Mouse (Mus musculus) cortical plate, adult 2 months (tissue): ENCODE data around the gene Pfkl. TPM values are rescaled to one million over a fixed set of nuclear protein-coding genes. Genes with fewer than 3 reads are reported as not detected.
"Not testable (repeated sequence)": the region's sequence is repeated elsewhere in the genome, so short reads cannot be mapped to it uniquely, and the experiment has no call there.

ENCODE experiments used
- H3K27ac ChIP-seq: fragments of 200-500 bp; 2 replicates; pipeline ENCODE4 v1.5.1; 2012; ENCODE audit warnings: low read length, control low read depth, inconsistent platforms; ENCODE audit not compliant: insufficient read depth
- H3K4me1 ChIP-seq: fragments of 200-500 bp; 2 replicates; pipeline ENCODE4 v1.6.1; 2011; ENCODE audit warnings: low read length; ENCODE audit not compliant: control insufficient read depth, insufficient read depth
- H3K4me3 ChIP-seq: fragments of 200-500 bp; 2 replicates; pipeline ENCODE4 v1.5.1; 2011; ENCODE audit warnings: mild to moderate bottlenecking, low read length, control low read depth; ENCODE audit not compliant: insufficient read depth
- CTCF ChIP-seq: fragments of 200-500 bp; IDR thresholded peaks from 2 replicates; pipeline ENCODE4 v1.5.1; 2011; ENCODE audit warnings: mild to moderate bottlenecking, control low read depth, low read length; ENCODE audit not compliant: insufficient read depth; ENCODE audit errors: extremely low read depth
- POLR2A ChIP-seq: fragments of 200-500 bp; IDR thresholded peaks from 2 replicates; pipeline ENCODE4 v1.6.1; 2011; ENCODE audit warnings: mild to moderate bottlenecking, low read length, control low read depth; ENCODE audit not compliant: insufficient read depth; ENCODE audit errors: extremely low read depth
- polyA plus RNA-seq: library from polyadenylated mRNA; depleted of rRNA; stranded (reverse); fragments of >200 nt; gene quantifications from 2 replicates; pipeline ENCODE4 v1.2.3, GENCODE M21; 2012

The Pfkl gene
- polyA plus RNA-seq, 1 experiment = 158 TPM

GRCm38 (mm10) chr10:78042096-78042495 lies 32.2 kb upstream of the Pfkl start:
- no peak overlapping the region for H3K27ac ChIP-seq
- no peak overlapping the region for H3K4me3 ChIP-seq
- no peaks in the 10 kb centered on the region for H3K4me1 ChIP-seq
- TF ChIP-seq CTCF (no peak), POLR2A (no peak)

DNA sequence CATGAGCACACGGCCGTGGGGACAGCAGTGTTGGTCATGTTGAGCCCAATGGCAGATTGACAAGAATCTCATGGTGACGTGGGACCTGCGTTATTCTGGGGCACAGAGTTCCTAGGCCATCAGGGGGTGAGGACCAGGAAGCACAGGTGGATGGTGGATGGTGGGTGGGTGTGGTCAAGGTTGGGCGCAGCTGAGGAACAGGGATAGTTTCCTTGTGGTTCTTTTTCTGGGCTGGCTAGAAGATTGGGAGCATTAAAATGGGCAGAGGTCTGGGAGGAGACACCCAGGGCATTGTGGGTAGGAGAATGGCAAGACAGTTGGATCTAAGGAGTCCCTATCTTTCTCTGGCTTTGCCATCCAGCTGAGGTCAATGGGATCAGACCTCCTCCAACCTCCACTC lies 31.8 kb upstream of the Pfkl start, which contains the start of gene Dnmt3l:
Dnmt3l (plus strand) TSS at position 301 of the 400 bp plus-strand sequence.
- no peaks in the 10 kb centered on the region for H3K4me1 ChIP-seq
- TF ChIP-seq CTCF (no peak), POLR2A (no peak)
- no peak within 1 kb of the TSS for H3K27ac ChIP-seq
- H3K4me3 ChIP-seq = no peak within 1 kb of the TSS

DNA sequence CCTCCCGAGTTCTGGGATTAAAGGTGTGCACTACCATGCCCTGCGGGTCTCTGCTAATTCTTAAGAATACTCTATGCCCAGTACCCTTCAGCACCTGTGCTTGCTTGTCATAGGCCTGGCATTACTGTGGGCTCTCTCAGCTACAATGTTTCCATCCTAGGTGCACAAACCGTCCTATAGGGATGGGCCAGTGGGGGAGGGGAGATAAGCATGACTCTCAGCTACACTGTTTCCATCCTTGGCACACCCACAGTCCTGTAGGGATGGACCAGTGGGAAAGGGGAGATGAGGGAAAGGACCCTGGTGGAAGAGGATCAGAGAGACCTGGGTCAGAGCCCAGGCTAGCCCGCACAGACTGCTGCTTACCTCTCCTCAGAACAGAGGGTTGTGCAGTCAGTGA lies 27.3 kb upstream of the Pfkl start:
- Histone ChIP-seq H3K4me3 (no peak overlapping the region), H3K27ac (no peak overlapping the region), H3K4me1 (no peaks in the 10 kb centered on the region)
- TF ChIP-seq CTCF (no peak), POLR2A (no peak)

GRCm38 (mm10) chr10:78031987-78032386 lies 22.1 kb upstream of the Pfkl start:
- H3K27ac ChIP-seq = no peak overlapping the region
- H3K4me1 ChIP-seq = no peaks in the 10 kb centered on the region
- TF ChIP-seq POLR2A (no peak), CTCF (no peak)
- H3K4me3 ChIP-seq = no peak overlapping the region

DNA sequence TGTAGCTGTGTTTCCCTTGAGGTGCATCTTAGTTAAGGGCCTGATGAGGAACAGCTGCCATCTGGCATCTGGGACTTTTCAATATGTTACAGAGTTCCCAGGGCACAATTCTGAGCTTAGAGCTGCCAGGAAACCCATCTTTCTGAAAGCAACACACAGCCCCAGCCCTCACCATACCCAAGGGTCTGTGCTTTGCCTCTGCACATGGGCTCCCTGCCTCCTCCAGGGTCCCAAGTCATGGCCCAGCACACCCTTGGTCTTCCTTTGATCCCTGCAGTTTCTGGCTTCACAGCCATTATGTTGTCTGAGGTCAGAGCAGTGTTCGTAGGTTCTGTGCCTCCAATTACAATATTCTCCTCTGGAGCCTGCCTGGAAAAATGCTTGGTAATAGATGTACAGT lies 19.2 kb upstream of the Pfkl start:
- no peaks in the 10 kb centered on the region for H3K4me1 ChIP-seq
- TF ChIP-seq CTCF (no peak), POLR2A (no peak)
- H3K27ac ChIP-seq = no peak overlapping the region
- no peak overlapping the region for H3K4me3 ChIP-seq

GRCm38 (mm10) chr10:78028129-78028528 lies 18.2 kb upstream of the Pfkl start:
- TF ChIP-seq POLR2A (no peak), CTCF (peak; percentile 95)
- H3K4me3 ChIP-seq = no peak overlapping the region
- H3K27ac ChIP-seq = no peak overlapping the region
- no peaks in the 10 kb centered on the region for H3K4me1 ChIP-seq

DNA sequence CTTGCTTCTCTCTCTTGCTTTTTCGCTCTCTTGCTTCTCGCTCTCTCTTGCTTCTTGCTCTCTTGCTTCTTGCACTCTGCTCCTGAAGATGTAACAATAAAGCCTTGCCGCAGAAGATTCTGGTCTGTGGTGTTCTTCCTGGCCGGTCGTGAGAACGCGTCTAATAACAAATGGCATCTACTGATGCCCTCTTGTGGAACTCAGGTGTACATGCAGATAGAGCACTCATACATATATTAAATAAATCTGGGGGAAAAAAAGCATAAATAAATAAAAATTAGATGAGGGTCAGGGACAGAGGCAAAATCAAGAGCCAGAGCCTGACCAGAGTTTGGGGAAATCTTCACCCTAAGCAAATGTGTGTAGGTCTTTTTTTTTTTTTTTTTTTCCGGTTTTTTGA lies 15.6 kb upstream of the Pfkl start:
- not testable (repeated sequence) for H3K27ac ChIP-seq, H3K4me1 ChIP-seq, H3K4me3 ChIP-seq

DNA sequence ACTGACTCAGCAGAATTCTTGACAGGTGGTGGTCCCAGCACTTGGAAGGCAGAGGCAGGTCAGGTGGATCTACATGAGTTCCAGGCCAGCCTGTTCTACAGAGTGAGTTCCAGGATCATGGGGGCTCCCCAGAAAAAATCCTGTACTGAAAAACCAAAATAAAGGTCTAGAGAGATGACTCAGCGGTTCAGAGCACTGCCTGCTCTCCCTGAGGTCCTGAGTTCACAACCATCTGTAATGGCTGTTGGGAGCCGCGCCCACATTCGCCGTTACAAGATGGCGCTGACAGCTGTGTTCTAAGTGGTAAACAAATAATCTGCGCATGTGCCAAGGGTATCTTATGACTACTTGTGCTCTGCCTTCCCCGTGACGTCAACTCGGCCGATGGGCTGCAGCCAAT lies 10.1 kb upstream of the Pfkl start:
- not testable (repeated sequence) for H3K4me3 ChIP-seq, H3K27ac ChIP-seq, H3K4me1 ChIP-seq

DNA sequence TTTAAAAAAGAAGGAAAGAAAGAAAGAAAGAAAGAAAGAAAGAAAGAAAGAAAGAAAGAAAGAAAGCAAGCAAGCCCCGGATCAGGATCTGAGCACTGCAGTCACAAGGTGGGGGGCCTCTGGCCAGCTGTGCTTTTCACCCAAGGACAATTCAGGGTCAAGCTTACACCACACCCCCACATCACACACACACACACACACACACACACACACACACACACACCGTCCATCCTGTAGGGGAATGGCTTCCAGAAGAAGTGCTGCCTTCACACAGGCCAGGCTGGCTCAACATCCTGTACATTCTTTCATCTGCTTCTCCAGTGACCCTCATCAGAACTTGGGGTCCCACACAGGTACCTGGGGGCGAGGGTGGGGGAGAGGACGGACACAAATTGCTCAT lies 9.4 kb upstream of the Pfkl start:
- Histone ChIP-seq H3K27ac (no peak overlapping the region), H3K4me1 (no peaks in the 10 kb centered on the region), H3K4me3 (no peak overlapping the region)
- TF ChIP-seq CTCF (no peak), POLR2A (no peak)

- no peak overlapping the region for H3K27ac ChIP-seq
Observed at GRCm38 (mm10) chr10:78018797-78019203, 8.9 kb upstream of the Pfkl start.

DNA sequence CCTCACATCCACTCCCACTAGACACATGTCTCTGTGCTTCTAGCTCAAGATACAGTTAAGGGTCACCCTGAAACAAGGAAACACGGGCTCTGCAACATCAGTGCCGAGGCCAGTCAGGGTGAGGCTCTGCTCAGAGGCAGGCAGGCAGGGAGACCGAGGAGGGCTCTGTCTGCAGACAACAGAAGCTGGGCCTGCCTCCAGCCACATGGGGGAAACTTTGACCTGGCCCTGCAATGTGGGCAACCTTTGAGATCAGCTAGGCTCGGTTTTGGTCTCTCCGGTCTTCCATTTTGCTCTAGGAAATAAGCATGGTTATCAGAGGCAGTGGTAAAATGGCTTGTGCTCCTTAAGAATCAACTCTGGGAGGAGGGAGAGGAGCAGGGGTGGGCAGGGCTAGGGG lies 6.5 kb upstream of the Pfkl start:
- Histone ChIP-seq H3K4me3 (no peak overlapping the region), H3K4me1 (no peaks in the 10 kb centered on the region), H3K27ac (no peak overlapping the region)
- no peak for TF ChIP-seq CTCF

More at GRCm38 (mm10) chr10:78018797-78019203, 8.9 kb upstream of the Pfkl start:
- H3K4me3 ChIP-seq = no peak overlapping the region
- H3K4me1 ChIP-seq = no peaks in the 10 kb centered on the region
- TF ChIP-seq POLR2A (no peak), CTCF (peak; percentile 86)
